Mouse (Mus musculus) forebrain, embryonic 16.5 days (tissue): ENCODE data around the gene Dguok. TPM values are rescaled to one million over a fixed set of nuclear protein-coding genes. Genes with fewer than 3 reads are reported as not detected.

Experiments
- ATAC-seq: fragments of 200-750 bp; cut with Nextera tagmentation; 2 replicates; pipeline ENCODE4 v1.8.0; 2017; ENCODE audit warnings: mild to moderate bottlenecking, moderate library complexity
- H3K27ac ChIP-seq: fragments of 300-500 bp; sonication (generic); 2 replicates; pipeline ENCODE4 v1.5.1; 2014; ENCODE audit warnings: low read length, control low read depth
- H3K27me3 ChIP-seq: fragments of 300-500 bp; sonication (generic); replicated peaks from 2 replicates; pipeline ENCODE4 v1.6.1; 2014; ENCODE audit warnings: low read length; ENCODE audit not compliant: control insufficient read depth, insufficient read depth
- H3K36me3 ChIP-seq: fragments of 300-500 bp; sonication (generic); 2 replicates; pipeline ENCODE4 v1.6.1; 2014; ENCODE audit not compliant: control insufficient read depth, insufficient read depth
- H3K4me1 ChIP-seq: fragments of 300-500 bp; sonication (generic); replicated peaks from 2 replicates; pipeline ENCODE4 v1.6.1; 2014; ENCODE audit warnings: low read length; ENCODE audit not compliant: control insufficient read depth, insufficient read depth
- H3K4me2 ChIP-seq: fragments of 300-500 bp; sonication (generic); 2 replicates; pipeline ENCODE4 v1.6.1; 2014; ENCODE audit warnings: mild to moderate bottlenecking, low read length, control low read depth
- H3K4me3 ChIP-seq: fragments of 300-500 bp; sonication (generic); replicated peaks from 2 replicates; pipeline ENCODE4 v1.5.1; 2014; ENCODE audit warnings: mild to moderate bottlenecking, low read length, control low read depth
- H3K9ac ChIP-seq: fragments of 300-500 bp; sonication (generic); replicated peaks from 2 replicates; pipeline ENCODE4 v1.6.1; 2014; ENCODE audit warnings: low read depth, low read length, control low read depth
- H3K9me3 ChIP-seq: fragments of 300-500 bp; sonication (generic); 2 replicates; pipeline ENCODE4 v1.6.1; 2016; ENCODE audit warnings: low read length; ENCODE audit not compliant: control insufficient read depth
- WGBS: fragments of 180-500 bp; shearing (Covaris S2); extraction: QIAGEN DNeasy Blood & Tissue Kit; methylation state at CpG from one replicate; pipeline ENCODE4 v1.1.7; 2014; 5-methylcytosine and 5-hydroxymethylcytosine counted together
- polyA plus RNA-seq: library from polyadenylated mRNA; unstranded; fragments of >200 nt; fragmentation: Nextera tagmentation; extraction: Ambion mirVana; gene quantifications from 2 replicates; pipeline ENCODE4 v1.2.1, GENCODE M21; 2015

Gene Dguok
- polyA plus RNA-seq, 1 experiment from 2014 or later = 73.1 TPM

DNA sequence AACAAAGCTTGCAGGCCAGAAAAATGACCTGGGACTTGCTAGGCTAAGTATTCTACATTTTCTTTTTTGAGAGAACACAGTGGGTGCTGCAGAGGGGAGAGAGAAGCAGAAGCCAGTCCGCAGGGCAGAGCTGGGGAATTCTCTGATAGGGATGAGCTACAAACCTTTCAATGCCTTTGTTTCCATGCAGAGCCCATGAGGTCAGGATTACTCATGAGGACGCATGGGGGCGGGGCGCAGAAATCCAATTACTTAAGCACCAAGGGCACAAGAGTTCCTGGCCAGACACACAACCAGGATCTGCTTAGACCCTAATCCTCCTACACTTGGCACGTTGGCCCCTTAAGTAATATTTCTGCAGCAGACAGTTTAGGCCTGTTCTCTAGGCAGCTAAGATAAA lies 71.6 kb downstream of the Dguok start:
- Histone ChIP-seq H3K36me3 (no peaks in the 10 kb centered on the region), H3K9me3 (no peaks in the 10 kb centered on the region), H3K27me3 (no peaks in the 10 kb centered on the region), H3K4me2 (no peak overlapping the region), H3K9ac (no peak overlapping the region), H3K4me3 (no peak overlapping the region), H3K4me1 (peaks cover 67% of the 10 kb centered on the region), H3K27ac (no peak overlapping the region)
- WGBS = under 1% methylated on average over 5 of the region's 5 CpGs
- ATAC-seq = no peak

DNA sequence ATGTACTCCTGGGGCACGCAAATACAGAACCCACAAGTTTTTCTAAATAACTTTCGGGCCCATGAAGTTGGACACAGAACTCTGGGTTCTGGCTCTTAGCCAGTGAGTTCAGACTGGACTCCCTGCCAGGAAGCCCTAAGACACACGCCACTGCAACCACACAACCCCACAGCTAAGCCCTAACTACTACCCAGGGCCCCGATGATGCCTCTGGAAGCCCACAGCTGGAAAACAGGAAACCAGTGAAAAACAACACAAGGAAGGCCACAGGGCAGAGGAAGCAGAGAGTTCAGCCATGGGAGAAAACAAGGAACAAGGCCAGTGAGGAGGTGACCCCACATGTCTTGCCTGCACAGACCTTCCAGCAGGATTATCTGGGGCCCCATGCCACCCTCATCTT lies 73.2 kb downstream of the Dguok start:
- Histone ChIP-seq H3K27ac (no peak overlapping the region), H3K4me2 (no peak overlapping the region), H3K27me3 (no peaks in the 10 kb centered on the region), H3K9me3 (no peaks in the 10 kb centered on the region), H3K36me3 (no peaks in the 10 kb centered on the region), H3K9ac (no peak overlapping the region), H3K4me1 (peaks cover 55% of the 10 kb centered on the region), H3K4me3 (no peak overlapping the region)
- no peak for ATAC-seq
- WGBS = 78% methylated on average over 4 of the region's 4 CpGs

DNA sequence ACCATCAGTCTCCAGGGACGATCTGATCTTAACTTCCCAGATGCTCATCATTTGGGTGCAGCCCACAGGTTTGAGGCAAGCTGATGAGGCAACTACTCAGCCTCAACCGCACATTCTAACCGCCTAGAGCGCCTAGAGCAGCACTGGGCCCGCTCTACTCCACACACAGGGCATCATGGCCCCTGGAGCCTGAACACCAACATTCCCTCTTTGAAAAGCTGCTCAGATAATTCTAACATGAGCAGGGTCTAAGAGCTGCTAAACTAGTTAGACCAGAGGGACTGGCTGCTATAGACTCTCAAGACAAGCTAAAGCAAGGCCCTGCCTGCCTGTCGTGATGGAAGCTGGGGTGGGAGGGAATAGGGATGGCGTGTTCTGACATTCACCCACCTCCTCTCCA lies 73.8 kb downstream of the Dguok start:
- H3K36me3 ChIP-seq = no peaks in the 10 kb centered on the region
- H3K27ac ChIP-seq = no peak overlapping the region
- H3K4me3 ChIP-seq = no peak overlapping the region
- no peaks in the 10 kb centered on the region for H3K9me3 ChIP-seq
- H3K4me2 ChIP-seq = no peak overlapping the region
- WGBS = 83% methylated on average over 7 of the region's 7 CpGs
- no peak for ATAC-seq
- no peaks in the 10 kb centered on the region for H3K27me3 ChIP-seq
- no peak overlapping the region for H3K9ac ChIP-seq
- peaks cover 55% of the 10 kb centered on the region for H3K4me1 ChIP-seq

Other genes starting within 250 kb of the Dguok start
- 22.3 and 28.6 TPM in 2 replicates for gene Mthfd2, start 181.1 kb downstream of the Dguok start, polyA plus RNA-seq
- gene Mob1a, start 181.0 kb downstream of the Dguok start, polyA plus RNA-seq = 30.2 and 36.6 TPM in 2 replicates
- 48.2 and 49.3 TPM in 2 replicates for gene Bola3, start 157.8 kb downstream of the Dguok start, polyA plus RNA-seq
- 60.9 and 64.3 TPM in 2 replicates for gene Tet3, start 47.9 kb downstream of the Dguok start, polyA plus RNA-seq
- gene Actg2, start 29.3 kb upstream of the Dguok start, polyA plus RNA-seq = 1.9 and 2.3 TPM in 2 replicates
- gene Stambp, start 65.8 kb upstream of the Dguok start, polyA plus RNA-seq = 58.0 and 59.2 TPM in 2 replicates
- gene Clec4f, start 149.2 kb upstream of the Dguok start, polyA plus RNA-seq = not detected in 2 replicates
- not detected in 2 replicates for gene Cd207, start 170.9 kb upstream of the Dguok start, polyA plus RNA-seq
- gene Vax2, start 204.3 kb upstream of the Dguok start, polyA plus RNA-seq = not detected in 2 replicates
- gene Atp6v1b1, start 236.0 kb upstream of the Dguok start, polyA plus RNA-seq = 0.24 TPM in 2 replicates